Mouse (Mus musculus) embryonic facial prominence, embryonic 10.5 days (tissue): Measurements from ENCODE around the gene Gpd1l. TPM values are rescaled to one million over a fixed set of nuclear protein-coding genes. Genes with fewer than 3 reads are reported as not detected.
A peak's percentile ranks its signal among the peaks of the same experiment; 100 is the strongest.

Experiments used
- DNase-seq: peaks from one replicate; pipeline ENCODE4 v3.0.0-alpha.2; 2017; ENCODE audit warnings: low spot score
- H3K27ac ChIP-seq: fragments of 300-500 bp; sonication (generic); replicated peaks from 2 replicates; pipeline ENCODE4 v1.5.1; 2016; ENCODE audit warnings: mild to moderate bottlenecking
- H3K27me3 ChIP-seq: fragments of 300-500 bp; sonication (generic); replicated peaks from 2 replicates; pipeline ENCODE4 v1.6.1; 2016; ENCODE audit warnings: low read depth, mild to moderate bottlenecking; ENCODE audit not compliant: poor library complexity, severe bottlenecking
- H3K36me3 ChIP-seq: fragments of 300-500 bp; sonication (generic); replicated peaks from 2 replicates; pipeline ENCODE4 v1.6.1; 2016; ENCODE audit warnings: mild to moderate bottlenecking, moderate library complexity
- H3K4me1 ChIP-seq: fragments of 300-500 bp; sonication (generic); 2 replicates; pipeline ENCODE4 v1.6.1; 2016
- H3K4me3 ChIP-seq: fragments of 300-500 bp; sonication (generic); 2 replicates; pipeline ENCODE4 v1.5.1; 2016; ENCODE audit warnings: mild to moderate bottlenecking, moderate library complexity
- H3K9me3 ChIP-seq: fragments of 300-500 bp; sonication (generic); 2 replicates; pipeline ENCODE4 v1.6.1; 2016; ENCODE audit warnings: mild to moderate bottlenecking
- WGBS: fragments of 180-500 bp; shearing (Covaris S2); methylation state at CpG from one replicate; pipeline ENCODE4 v1.1.7; 2016; 5-methylcytosine and 5-hydroxymethylcytosine counted together
- polyA plus RNA-seq: library from polyadenylated mRNA; unstranded; fragments of >200 nt; fragmentation: Nextera tagmentation; extraction: Ambion mirVana; gene quantifications from 2 replicates; pipeline ENCODE4 v1.2.1, GENCODE M21; 2016

The Gpd1l gene
- polyA plus RNA-seq, 1 experiment from 2014 or later = 14.8 TPM

DNA sequence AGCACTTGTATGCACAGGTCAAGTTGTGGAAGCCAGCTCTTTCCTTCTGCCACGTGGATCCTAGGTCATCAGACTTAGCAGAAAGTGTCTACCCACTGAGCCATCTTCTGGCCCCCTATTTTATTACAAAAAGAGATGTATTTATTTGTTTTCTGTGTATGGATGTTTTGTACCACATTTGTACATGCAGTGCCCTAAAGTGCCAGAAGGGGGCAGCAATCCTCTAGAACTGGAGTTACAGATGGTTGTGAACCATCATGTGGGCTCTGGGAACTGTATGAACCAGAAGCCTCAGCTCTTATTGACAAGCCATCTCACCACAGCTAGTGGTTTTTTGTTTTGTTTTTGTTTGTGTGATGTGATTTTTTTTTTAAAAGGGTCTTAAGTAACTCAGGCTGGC is 19.1 kb upstream of the Gpd1l start:
- Histone ChIP-seq H3K4me1 (peaks cover 12% of the 10 kb centered on the region), H3K36me3 (no peaks in the 10 kb centered on the region), H3K9me3 (no peaks in the 10 kb centered on the region), H3K4me3 (no peak overlapping the region), H3K27ac (no peak overlapping the region), H3K27me3 (no peaks in the 10 kb centered on the region)
- 26% methylated on average over 1 of the region's 1 CpGs for WGBS
- DNase-seq = peak; percentile 22

DNA sequence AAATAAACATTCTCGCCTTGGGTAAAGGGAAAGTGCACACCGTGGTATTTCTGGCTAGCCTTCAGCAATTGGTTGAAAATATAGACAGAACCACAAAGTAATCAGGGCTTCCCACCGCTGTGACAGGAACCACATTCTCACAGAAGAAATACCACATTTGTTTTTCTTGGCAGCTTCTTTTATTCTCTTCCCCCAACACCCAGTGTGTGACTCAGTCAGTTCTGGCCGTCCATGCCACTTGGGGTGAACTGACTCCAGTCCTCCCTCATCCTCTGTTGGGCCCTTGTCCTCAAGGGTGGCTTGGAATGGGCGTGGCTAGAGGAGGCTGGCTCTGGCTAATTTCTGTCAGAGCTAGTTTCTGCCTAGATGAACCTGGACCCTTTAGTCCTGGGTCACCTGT is 14.6 kb upstream of the Gpd1l start:
- no peak overlapping the region for H3K27ac ChIP-seq
- WGBS = 67% methylated on average over 5 of the region's 5 CpGs

DNA sequence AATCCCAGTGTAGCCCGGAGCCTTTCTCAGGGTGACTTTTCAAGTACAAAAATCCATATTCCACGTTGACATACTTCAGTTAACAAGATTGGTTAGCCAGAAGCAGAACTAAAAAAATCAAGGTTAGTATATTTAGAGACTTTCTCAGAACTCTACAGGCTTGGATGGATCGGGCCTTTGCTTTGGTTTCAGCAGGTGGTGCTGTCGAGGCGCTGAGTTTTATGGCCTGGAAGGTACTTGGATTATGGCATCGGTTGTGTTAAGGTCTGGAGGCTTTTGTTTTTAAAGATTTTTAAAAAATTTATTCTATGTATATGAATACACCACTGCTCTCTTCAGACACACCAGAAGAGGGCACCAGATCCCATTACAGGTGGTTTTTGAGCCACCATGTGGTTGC is 11.8 kb upstream of the Gpd1l start:
- Histone ChIP-seq H3K36me3 (no peaks in the 10 kb centered on the region), H3K9me3 (peaks cover 3% of the 10 kb centered on the region; the same call in 1 of the 2 replicates), H3K27ac (no peak overlapping the region), H3K4me3 (no peak overlapping the region), H3K4me1 (peaks cover 12% of the 10 kb centered on the region), H3K27me3 (no peaks in the 10 kb centered on the region)
- WGBS = 88% methylated on average over 6 of the region's 6 CpGs
- DNase-seq = no peak

More for the DNA sequence above, 14.6 kb upstream of the Gpd1l start:
- Histone ChIP-seq H3K36me3 (no peaks in the 10 kb centered on the region), H3K9me3 (no peaks in the 10 kb centered on the region), H3K4me1 (peaks cover 12% of the 10 kb centered on the region), H3K4me3 (no peak overlapping the region), H3K27me3 (no peaks in the 10 kb centered on the region)
- no peak for DNase-seq

DNA sequence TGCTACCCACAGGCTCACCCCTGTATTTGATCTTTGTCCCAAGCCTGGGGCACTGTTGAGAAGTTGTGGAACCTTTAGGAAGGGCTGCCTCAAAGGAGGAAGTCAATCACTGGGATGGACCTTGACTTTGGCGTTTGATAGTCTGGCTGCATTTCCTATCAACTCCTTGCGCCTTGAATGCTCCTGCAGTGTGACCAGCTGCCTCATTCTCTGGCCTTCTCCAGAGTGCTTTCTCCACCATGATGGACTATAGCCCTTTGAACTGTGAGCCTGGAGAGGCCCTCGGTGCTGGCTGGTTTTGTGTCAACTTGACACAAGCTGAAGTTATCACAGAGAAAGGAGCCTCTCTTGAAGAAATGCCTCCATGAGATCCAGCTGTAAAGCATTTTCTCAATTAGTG is 10.9 kb upstream of the Gpd1l start:
- Histone ChIP-seq H3K36me3 (no peaks in the 10 kb centered on the region), H3K4me1 (peaks cover 4% of the 10 kb centered on the region), H3K27me3 (no peaks in the 10 kb centered on the region), H3K27ac (no peak overlapping the region), H3K4me3 (no peak overlapping the region), H3K9me3 (peaks cover 3% of the 10 kb centered on the region; the same call in 1 of the 2 replicates)
- WGBS = 84% methylated on average over 3 of the region's 3 CpGs
- DNase-seq = no peak

DNA sequence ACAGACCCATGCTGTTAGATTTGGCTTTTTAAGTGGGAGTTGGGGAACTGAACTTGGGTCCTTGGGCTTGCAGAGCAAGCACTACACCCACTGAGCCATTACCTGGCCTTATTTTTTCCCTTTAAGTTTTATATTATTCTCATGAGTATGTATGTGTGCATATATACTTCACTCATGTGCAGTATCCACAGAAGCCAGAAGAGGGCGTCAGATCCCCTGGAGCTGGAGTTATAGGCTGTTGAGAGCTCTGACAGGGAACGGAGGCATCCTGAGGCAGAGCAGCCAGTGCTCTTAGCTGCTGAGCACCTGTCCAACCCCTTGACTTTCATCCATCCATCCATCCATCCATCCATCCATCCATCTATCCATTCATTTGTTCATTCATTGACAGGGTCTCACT is 2.9 kb upstream of the Gpd1l start:
- 79% methylated on average over 2 of the region's 2 CpGs for WGBS

DNA sequence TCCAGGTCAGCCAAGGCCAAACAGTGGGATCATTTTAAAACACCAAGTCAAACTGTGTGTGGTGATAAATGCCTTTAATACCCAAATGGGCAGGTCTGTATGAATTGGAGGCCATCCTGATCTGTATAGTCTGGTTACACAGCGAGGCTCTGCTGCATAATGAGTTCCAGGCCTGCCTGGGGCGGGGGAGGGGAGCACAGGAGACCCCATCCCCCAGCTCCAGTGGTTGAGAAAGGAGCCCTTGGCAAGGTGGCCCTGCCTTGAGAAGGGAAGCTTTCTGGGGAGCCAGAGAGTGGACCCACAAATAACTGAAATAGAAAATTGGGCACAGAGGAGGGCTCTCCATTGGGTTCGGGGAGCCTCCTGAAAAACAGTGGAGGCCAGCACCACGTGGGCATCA is 1.5 kb upstream of the Gpd1l start:
- WGBS = 68% methylated on average over 4 of the region's 4 CpGs
- Histone ChIP-seq H3K27ac (peak overlapping the region; percentile 35; the same call in 1 of the 2 replicates), H3K36me3 (no peaks in the 10 kb centered on the region), H3K9me3 (no peaks in the 10 kb centered on the region), H3K27me3 (0 out of 2 replicates have a peak, but pooled peaks cover 7% of the 10 kb centered on the region), H3K4me3 (no peak overlapping the region), H3K4me1 (peaks cover 30% of the 10 kb centered on the region)
- peak; percentile 76 for DNase-seq

More for the DNA sequence above, 2.9 kb upstream of the Gpd1l start:
- Histone ChIP-seq H3K36me3 (no peaks in the 10 kb centered on the region), H3K4me1 (peaks cover 30% of the 10 kb centered on the region), H3K4me3 (no peak overlapping the region), H3K9me3 (peaks cover under 1% of the 10 kb centered on the region; the same call in 1 of the 2 replicates), H3K27ac (no peak overlapping the region), H3K27me3 (0 out of 2 replicates have a peak, but pooled peaks cover 7% of the 10 kb centered on the region)
- no peak for DNase-seq

DNA sequence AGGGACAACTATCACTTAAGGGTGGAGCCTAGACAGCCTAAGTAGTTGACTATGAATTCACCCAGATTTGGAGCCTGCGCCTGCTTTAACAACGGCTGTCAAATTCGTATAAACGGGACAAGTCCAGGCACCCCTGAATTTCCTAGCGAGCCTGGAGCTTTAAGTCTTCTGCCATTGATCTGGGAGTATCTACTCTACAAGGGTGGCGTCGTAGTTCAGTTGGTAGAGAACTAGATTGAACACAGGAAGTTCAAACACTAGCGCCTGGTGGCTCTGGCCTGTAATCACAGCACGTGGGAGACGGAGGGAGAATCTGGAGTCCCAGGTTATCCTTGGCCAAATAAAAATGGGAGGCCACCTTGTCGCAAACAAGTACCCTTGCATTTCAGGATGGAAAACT is 444 bp upstream of the Gpd1l start:
- H3K27me3 ChIP-seq = 0 out of 2 replicates have a peak, but pooled peaks cover 7% of the 10 kb centered on the region
- no peaks in the 10 kb centered on the region for H3K9me3 ChIP-seq
- H3K4me3 ChIP-seq = peak overlapping the region; percentile 77
- 69% methylated on average over 11 of the region's 11 CpGs for WGBS
- peak overlapping the region; percentile 81 for H3K27ac ChIP-seq
- H3K4me1 ChIP-seq = peaks cover 30% of the 10 kb centered on the region
- no peak for DNase-seq
- H3K36me3 ChIP-seq = no peaks in the 10 kb centered on the region

DNA sequence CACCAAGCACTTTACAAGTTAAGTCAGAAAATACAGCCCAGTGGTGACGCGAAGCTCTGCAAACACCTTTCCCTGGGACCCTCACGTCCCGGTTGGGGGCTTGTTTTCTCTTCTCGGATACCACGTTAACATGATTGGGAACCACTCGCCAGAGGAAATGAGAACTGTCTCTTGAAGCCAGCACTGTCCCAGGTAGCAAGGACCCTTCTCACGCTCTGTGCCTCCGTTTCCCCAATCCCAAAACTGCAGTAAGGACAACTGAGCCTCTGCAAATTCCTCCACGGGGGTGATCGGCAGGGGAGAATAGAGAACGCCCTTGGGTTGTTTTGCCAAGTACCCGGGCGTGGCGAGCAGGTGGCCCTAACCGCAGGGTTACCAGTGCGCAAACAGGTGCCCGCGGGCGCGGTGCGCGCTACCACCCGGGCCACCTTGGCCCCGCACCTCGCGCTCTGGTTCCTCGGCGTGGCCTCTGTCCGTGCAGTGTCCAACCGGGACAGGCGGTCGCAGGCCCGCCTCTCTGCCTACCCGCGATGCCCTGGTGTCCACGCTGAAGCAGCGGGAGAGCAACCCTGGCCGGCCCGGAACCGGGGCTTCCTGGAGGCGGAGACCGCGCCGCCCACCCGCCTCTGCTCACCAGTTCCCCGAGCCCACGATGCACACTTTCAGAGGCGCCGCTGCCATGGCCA is 607 bp downstream of the Gpd1l start:
- WGBS = under 1% methylated on average over 50 of the region's 50 CpGs
- Histone ChIP-seq H3K36me3 (no peaks in the 10 kb centered on the region), H3K4me3 (peak overlapping the region; percentile 77), H3K4me1 (peaks cover 30% of the 10 kb centered on the region), H3K27ac (peak overlapping the region; percentile 81), H3K27me3 (0 out of 2 replicates have a peak, but pooled peaks cover 7% of the 10 kb centered on the region), H3K9me3 (no peaks in the 10 kb centered on the region)
- DNase-seq = no peak

DNA sequence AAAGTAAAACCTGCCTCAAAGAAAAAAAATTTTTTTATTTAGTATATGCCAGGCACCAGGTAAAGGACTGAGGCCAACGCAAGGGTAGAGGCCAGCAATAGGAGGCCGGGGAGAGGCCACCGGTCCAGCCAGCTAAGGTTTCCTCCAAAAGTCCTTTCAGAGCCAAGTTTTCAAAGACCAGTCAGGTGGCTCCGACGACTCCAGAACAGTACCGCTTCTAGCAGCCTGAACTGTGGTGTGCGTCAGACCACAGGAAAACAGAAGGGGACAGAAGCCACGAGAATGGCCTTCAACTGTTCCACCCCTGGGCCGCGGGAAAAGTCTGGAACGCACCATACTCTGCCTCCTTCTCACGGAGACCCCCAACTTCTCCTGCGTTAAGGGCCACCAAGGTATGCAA is 1.2 kb downstream of the Gpd1l start:
- 23% methylated on average over 13 of the region's 13 CpGs for WGBS
- no peaks in the 10 kb centered on the region for H3K9me3 ChIP-seq
- H3K4me3 ChIP-seq = peak overlapping the region; percentile 77
- 0 out of 2 replicates have a peak, but pooled peaks cover 7% of the 10 kb centered on the region for H3K27me3 ChIP-seq
- 0 out of 2 replicates have a peak overlapping the region, but pooled peaks have one; percentile 81 for H3K27ac ChIP-seq
- no peaks in the 10 kb centered on the region for H3K36me3 ChIP-seq
- peak; percentile 16 for DNase-seq
- peaks cover 30% of the 10 kb centered on the region for H3K4me1 ChIP-seq

DNA sequence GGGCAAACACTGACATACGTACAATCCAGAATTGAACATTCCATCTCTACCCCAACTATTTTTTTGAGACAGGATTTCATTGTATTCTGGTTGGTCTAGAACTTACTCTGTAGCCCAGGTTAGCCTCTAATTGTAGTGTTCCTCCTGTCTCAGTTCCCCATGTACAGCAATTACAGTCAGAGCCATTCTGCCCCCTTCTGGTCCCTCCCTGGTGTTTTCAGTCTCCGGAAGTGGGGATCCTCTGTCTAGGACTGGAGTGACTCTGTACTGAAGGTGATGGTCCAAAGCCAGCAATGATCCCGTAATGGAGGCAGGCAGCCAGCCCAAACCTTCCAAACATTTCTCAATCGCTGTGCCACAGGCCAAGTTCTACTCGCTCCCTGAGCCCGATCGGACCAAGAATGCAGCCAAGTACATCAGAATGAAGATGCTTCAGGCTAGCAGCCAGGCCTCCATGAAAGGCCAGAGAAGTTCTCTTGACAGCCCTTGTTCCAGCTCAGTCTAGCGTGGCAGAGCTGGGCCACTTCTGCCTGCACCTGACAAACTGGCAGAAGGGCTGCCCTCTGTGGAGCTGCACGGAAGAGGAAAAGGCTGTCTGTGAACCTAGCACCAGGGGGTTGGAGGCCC is 3.2 kb downstream of the Gpd1l start:
- WGBS = 81% methylated on average over 9 of the region's 9 CpGs
- Histone ChIP-seq H3K4me1 (peaks cover 29% of the 10 kb centered on the region), H3K36me3 (no peaks in the 10 kb centered on the region), H3K27me3 (0 out of 2 replicates have a peak, but pooled peaks cover 7% of the 10 kb centered on the region), H3K27ac (no peak overlapping the region), H3K4me3 (no peak overlapping the region), H3K9me3 (no peaks in the 10 kb centered on the region)
- DNase-seq = no peak

DNA sequence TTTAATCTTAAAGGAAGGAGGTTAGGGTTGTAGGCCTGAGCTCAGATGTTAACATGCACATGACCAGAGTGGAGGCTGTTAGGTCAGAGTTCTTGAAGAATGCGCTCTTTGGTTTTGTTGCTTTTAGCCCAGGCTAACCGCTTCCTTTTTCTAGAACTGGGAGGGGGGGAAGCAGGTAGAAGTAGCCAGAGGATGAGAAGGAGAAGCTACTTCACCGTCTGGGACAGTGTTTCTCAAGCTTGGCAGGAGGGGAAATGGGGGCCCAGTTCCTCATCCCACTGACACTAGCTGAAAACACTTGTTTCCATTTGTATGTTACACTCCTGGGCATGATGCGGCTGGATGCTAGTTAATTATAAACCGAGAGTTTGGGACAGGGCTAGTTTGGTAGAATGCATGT is 8.2 kb downstream of the Gpd1l start:
- H3K27me3 ChIP-seq = no peaks in the 10 kb centered on the region
- no peaks in the 10 kb centered on the region for H3K9me3 ChIP-seq
- no peak for DNase-seq
- H3K36me3 ChIP-seq = no peaks in the 10 kb centered on the region
- H3K4me1 ChIP-seq = peaks cover 9% of the 10 kb centered on the region
- no peak overlapping the region for H3K27ac ChIP-seq
- no peak overlapping the region for H3K4me3 ChIP-seq
- WGBS = 89% methylated on average over 5 of the region's 5 CpGs

DNA sequence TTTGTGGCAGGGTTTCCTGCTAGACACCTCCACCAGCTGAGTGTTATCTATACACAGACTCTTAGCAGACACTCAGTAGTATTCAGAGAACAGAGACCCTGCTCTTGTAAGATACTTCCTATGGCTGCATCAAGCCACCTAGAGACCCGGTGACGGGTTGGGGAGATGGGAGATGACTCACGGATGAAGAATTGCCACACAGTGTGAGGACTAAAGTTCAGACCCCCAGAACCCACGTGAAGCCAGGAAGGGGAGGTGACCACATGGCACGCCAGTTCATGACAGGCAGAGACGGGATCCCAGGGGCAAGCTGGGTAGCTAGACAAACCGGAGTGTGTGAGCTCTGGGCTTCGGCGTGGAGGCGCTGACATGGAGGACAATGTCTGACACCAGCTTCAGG is 8.7 kb downstream of the Gpd1l start:
- H3K4me3 ChIP-seq = no peak overlapping the region
- no peak for DNase-seq
- no peaks in the 10 kb centered on the region for H3K36me3 ChIP-seq
- H3K9me3 ChIP-seq = no peaks in the 10 kb centered on the region
- H3K4me1 ChIP-seq = peaks cover 9% of the 10 kb centered on the region
- H3K27me3 ChIP-seq = no peaks in the 10 kb centered on the region
- no peak overlapping the region for H3K27ac ChIP-seq
- whole genome bisulfite sequencing = 82% methylated on average over 10 of the region's 10 CpGs

DNA sequence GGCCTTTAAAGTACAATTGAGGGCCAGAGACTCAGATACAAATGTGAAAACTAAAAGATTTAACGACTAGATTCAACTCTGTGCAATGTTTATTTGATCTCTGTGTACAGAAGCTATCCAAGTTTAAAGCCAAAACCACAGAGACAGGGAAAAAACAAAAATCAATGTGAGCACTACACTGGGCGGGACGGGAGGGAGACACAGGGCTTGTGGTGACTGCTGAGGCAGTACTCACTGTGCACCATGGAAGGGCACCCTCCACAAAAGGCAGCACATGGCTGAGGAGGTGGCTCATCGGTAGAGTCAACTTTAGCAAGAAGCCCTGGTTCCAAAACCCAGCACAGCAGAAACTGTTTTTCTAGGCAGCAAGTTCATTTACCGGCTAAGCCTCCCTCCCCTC is 9.3 kb downstream of the Gpd1l start:
- Histone ChIP-seq H3K4me3 (no peak overlapping the region), H3K9me3 (no peaks in the 10 kb centered on the region), H3K36me3 (no peaks in the 10 kb centered on the region), H3K4me1 (peaks cover 9% of the 10 kb centered on the region), H3K27me3 (no peaks in the 10 kb centered on the region), H3K27ac (no peak overlapping the region)
- no peak for DNase-seq
- 67% methylated on average over 5 of the region's 5 CpGs for WGBS
